Mouse (Mus musculus): ENCODE data around the gene Tmem132b.

Tmem132b gene

GRCm38 (mm10) chr5:125758506-125758905 lies 226.9 kb downstream of the Tmem132b start:
- CTCF ChIA-PET = interaction anchor here in 1 of 4 experiments (0.7 kb wide), 1 partner anchor 13 kb away, joined by 5 read pairs; no protein-coding TSS in a partner anchor
- POLR2A ChIA-PET = no interaction called here

- ChIA-PET POLR2A (no interaction called here), CTCF (interaction anchor here in 1 of 4 experiments (0.7 kb wide), 1 partner anchor 80 kb away, joined by 4 read pairs; no protein-coding TSS in a partner anchor)
Observed at GRCm38 (mm10) chr5:125766941-125767340, 235.4 kb downstream of the Tmem132b start.

- CTCF ChIA-PET = interaction anchor here in 1 of 4 experiments (1.0 to 1.1 kb wide), 2 partner anchors 235 to 259 kb away, joined by 3 read pairs; no protein-coding TSS in a partner anchor
Observed at GRCm38 (mm10) chr5:125767950-125768349, 236.4 kb downstream of the Tmem132b start.

DNA sequence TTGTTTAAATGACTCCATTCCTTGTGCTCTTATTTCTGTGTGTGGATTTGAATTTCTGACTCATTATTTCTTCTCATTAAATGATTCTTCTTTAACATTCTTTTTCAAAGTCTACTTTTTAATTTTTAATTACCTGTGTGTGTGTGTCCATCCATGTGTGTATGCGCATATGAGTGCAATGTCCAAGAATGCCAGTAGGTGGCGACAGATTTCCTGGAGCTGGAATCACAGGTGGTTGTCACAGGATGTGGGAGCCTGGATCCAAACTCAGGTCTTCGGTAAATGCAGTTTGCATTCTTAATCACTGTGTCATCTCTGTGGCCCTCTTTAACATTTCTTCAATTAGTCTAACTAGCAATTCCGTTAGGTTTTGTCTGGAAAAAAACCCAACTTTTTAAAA lies 240.7 kb downstream of the Tmem132b start:
- POLR2A ChIA-PET = interaction anchor here in 1 of 4 experiments (1.0 kb wide), 1 partner anchor 19 kb away, joined by 11 read pairs; no protein-coding TSS in a partner anchor
- CTCF ChIA-PET = interaction anchor here in 1 of 4 experiments (1.3 to 1.7 kb wide), 2 partner anchors 12 to 32 kb away, joined by 3 read pairs; no protein-coding TSS in a partner anchor

More at GRCm38 (mm10) chr5:125767950-125768349, 236.4 kb downstream of the Tmem132b start:
- POLR2A ChIA-PET = interaction anchor here in 1 of 4 experiments (1.3 kb wide), 1 partner anchor 9 kb away, joined by 3 read pairs; no protein-coding TSS in a partner anchor

GRCm38 (mm10) chr5:125772756-125773155 lies 241.2 kb downstream of the Tmem132b start:
- POLR2A ChIA-PET = interaction anchor here in 1 of 4 experiments (1.0 kb wide), 1 partner anchor 19 kb away, joined by 11 read pairs; no protein-coding TSS in a partner anchor

GRCm38 (mm10) chr5:125780332-125780731 lies 248.8 kb downstream of the Tmem132b start:
- POLR2A ChIA-PET = interaction anchor here in 1 of 4 experiments (0.6 kb wide), 1 partner anchor 45 kb away, joined by 6 read pairs; no protein-coding TSS in a partner anchor
- CTCF ChIA-PET = no interaction called here

More at GRCm38 (mm10) chr5:125772756-125773155, 241.2 kb downstream of the Tmem132b start:
- CTCF ChIA-PET = interaction anchor here in 2 of 4 experiments (1.1 to 1.7 kb wide), 4 partner anchors 12 to 31 kb away, joined by 3 to 5 read pairs (median 4); no protein-coding TSS in a partner anchor

- POLR2A ChIA-PET = no interaction called here
- CTCF ChIA-PET = interaction anchor here in 1 of 4 experiments (0.6 kb wide), 1 partner anchor 23 kb away, joined by 3 read pairs; no protein-coding TSS in a partner anchor
Observed at GRCm38 (mm10) chr5:125792643-125793042, 261.1 kb downstream of the Tmem132b start.

DNA sequence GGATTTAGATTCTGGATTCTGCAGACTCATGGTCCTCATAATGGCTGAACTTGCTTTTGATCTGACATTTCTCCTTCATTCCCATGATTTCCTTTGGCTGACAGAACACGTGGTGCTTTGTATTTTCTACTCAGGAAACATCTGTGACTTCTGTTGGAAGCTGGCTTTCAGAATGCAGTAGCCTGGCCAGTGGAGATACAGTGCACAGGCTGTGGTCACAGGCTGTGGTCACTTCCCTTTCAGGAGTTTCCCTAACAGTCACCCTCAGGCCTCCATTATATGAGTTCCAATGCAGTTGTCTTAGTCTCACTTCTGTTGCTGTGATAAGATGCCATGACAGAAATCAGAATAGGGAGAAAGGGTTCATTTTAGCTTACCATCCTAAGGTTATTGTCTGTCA lies 262.7 kb downstream of the Tmem132b start:
- POLR2A ChIA-PET = no interaction called here
- CTCF ChIA-PET = no interaction called here

DNA sequence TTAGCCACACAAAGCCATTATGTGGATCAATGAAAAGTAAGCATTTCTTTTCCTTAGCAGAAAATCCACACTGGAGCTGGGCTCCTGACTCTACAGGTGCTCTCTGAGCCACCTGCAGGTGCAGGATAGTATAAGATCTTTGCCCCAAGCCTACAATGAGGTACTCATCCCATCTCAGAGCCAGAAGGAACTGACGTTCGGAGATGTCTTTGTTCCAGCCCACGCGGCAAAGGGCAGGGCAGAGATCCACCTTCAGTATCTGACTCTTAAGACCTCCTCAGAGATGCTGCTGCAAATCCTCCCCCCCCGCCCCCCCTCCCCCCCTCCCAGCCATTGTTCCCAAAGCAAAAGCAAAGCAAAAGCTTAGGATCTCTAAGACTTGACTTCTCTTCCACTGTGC lies 268.0 kb downstream of the Tmem132b start:
- CTCF ChIA-PET = interaction anchor here in 2 of 4 experiments (0.6 to 1.6 kb wide), 10 partner anchors 10 to 518 kb away, joined by 3 to 8 read pairs (median 3); no protein-coding TSS in a partner anchor
- POLR2A ChIA-PET = interaction anchor here in 1 of 4 experiments (1.0 kb wide), 1 partner anchor 267 kb away, joined by 4 read pairs; no protein-coding TSS in a partner anchor

DNA sequence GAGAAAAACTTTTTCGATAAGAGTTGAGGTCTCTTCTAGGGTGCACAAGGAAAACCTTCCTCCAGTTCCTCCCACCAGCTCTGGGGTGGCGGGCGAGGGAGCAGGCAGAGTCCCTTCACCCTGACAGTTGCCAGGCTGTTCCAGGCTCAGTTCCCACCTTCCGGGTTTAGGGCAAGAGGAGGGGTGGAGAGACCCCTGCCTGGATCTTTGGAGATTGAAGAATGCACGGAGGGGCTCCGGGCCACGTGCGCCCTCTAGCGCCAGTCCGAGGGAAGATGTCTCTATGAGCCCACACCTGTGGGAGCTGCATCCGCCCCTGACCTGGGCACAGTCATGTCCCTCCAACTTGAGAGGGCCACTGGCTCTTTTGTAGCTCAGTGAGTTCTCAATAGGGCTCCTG lies 268.5 kb downstream of the Tmem132b start:
- ChIA-PET POLR2A (interaction anchor here in 1 of 4 experiments (1.0 kb wide), 1 partner anchor 268 kb away, joined by 4 read pairs; no protein-coding TSS in a partner anchor), CTCF (interaction anchor here (0.5 to 1.6 kb wide), 16 partner anchors 8 to 1737 kb away, joined by 3 to 8 read pairs (median 3); no protein-coding TSS in a partner anchor)

DNA sequence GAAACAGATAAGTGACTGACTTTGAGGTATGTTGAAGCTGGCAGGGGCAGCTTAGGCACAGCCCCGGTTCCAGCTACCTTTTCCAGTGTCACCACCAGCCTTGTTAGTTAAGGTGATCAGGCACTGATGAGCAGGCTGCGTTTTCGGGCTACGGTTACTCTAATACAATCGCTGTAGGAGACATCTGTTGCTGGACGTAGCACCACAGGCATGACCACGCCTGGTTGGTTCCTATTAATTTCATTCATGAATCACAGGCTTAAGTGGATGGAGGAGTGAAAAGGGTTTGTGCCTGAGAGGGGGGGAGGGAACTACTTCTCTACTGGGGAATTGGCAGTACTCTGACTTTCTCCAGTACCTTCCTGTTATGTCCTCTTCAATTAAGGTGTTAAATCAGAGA lies 271.2 kb downstream of the Tmem132b start:
- CTCF ChIA-PET = no interaction called here
- POLR2A ChIA-PET = no interaction called here

DNA sequence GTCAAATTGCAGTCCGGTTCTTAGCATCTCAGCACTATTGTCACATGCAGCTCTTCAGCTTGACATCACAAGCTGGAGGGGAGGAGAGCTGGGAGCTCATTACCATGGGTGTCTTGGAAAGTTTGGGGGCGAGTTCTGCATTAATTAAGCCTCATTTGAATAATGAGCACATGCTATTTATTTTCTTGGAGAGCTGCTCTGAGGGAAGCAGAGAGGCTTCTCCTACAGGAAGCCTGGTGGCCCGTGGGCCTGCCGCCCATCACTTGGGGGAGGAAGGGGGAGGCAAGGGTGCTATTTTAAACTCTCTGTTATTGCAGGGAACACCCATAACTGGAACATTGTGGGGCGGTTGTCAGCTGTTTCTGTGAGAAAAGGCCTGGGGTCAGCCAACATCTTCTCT lies 273.8 kb downstream of the Tmem132b start:
- ChIA-PET POLR2A (no interaction called here), CTCF (no interaction called here)

GRCm38 (mm10) chr5:125807861-125808260 lies 276.3 kb downstream of the Tmem132b start:
- CTCF ChIA-PET = no interaction called here
- POLR2A ChIA-PET = no interaction called here

GRCm38 (mm10) chr5:125829342-125829741 lies 297.8 kb downstream of the Tmem132b start:
- ChIA-PET POLR2A (no interaction called here), CTCF (no interaction called here)

- POLR2A ChIA-PET = interaction anchor here in 1 of 4 experiments (0.7 kb wide), 1 partner anchor 1560 kb away, joined by 3 read pairs; no protein-coding TSS in a partner anchor
- CTCF ChIA-PET = no interaction called here
Observed at GRCm38 (mm10) chr5:125835890-125836289, 304.3 kb downstream of the Tmem132b start.

GRCm38 (mm10) chr5:125836761-125837160 lies 305.2 kb downstream of the Tmem132b start:
- CTCF ChIA-PET = no interaction called here
- POLR2A ChIA-PET = no interaction called here
